Mouse (Mus musculus): ENCODE data around the gene Irs1.

DNA sequence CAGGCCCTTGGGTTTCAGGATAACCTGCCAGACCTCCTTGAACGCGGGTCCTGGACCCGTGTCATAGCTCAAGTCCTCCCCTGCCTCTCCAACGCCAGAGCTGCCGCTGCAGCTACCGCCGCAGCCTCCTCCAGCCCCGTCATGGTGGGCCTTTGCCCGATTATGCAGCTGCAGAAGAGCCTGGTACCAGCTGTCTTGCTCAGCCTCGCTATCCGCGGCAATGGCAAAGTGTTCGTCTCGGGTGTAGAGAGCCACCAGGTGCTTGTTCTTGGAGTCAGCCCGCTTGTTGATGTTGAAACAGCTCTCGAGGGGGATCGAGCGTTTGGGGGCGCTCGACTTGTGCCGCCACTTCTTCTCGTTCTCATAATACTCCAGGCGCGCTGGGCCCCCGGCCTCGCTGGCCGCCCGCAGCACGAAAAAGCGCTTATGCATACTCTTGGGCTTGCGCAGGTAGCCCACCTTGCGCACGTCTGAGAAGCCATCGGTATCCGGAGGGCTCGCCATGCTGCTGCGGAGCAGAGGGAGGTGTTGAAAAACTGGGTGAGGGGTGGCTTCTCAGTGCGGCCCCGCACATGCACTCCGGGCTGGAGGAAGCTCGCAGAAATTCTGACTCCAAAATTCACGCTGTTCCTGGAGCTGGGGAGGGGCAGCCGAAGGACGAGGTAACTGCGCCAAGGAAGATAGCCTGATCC is 1.1 kb downstream of the Irs1 start:
- TF ChIP-seq CTCF (IDR thresholded peaks at IDR 0.05), result peak; percentile 32
- TF ChIP-seq POLR2A (IDR thresholded peaks at IDR 0.05; ENCODE audit: insufficient read depth, low read depth, low read length), result no peak
